Mouse (Mus musculus) spleen, adult 2 months (tissue): ENCODE measurements around the gene Pou2f2.

Experiments used
- CTCF ChIP-seq: fragments of 200-500 bp; IDR thresholded peaks from 2 replicates; pipeline ENCODE4 v1.5.1; 2011; ENCODE audit warnings: mild to moderate bottlenecking, inconsistent platforms; ENCODE audit not compliant: insufficient read depth, insufficient read length, insufficient replicate concordance; ENCODE audit errors: extremely low read depth
- POLR2A ChIP-seq: fragments of 200-500 bp; IDR thresholded peaks from 2 replicates; pipeline ENCODE4 v1.6.1; 2011; ENCODE audit warnings: low read depth, low read length, inconsistent platforms

DNA sequence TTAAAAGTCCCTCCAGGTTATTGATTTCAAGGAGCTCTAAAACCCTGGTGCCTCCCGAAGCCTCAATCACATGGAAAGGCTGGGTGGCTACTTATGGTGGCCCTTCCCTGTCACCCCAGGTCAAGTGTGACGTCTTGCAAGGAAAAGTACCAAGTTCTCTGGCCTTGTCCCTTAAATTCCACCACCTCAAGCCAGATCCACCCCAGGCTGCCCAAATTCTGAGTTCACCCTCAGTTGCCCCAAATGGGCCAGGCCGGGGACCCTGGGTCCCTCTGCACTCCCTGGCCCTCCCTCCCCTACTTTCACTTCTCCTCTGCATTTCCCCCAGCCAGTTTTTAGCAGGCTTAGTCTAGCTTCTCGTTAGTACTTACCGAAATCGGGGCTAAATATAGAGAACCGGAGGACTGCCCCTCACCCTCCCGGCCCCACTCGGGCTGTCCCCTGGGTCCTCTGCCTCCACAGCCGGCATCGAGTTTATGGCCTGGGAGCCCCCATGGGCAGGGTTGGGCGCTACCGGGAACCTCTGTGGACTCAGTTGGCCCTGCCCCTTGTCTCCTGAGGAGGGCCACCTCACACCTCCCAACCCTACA is 50.0 kb downstream of the Pou2f2 start:
- TF ChIP-seq CTCF: no peak
- no peak for TF ChIP-seq POLR2A
